Comparison of ENCODE assay signal across 8 mouse cellular contexts in the genomic region with DNA sequence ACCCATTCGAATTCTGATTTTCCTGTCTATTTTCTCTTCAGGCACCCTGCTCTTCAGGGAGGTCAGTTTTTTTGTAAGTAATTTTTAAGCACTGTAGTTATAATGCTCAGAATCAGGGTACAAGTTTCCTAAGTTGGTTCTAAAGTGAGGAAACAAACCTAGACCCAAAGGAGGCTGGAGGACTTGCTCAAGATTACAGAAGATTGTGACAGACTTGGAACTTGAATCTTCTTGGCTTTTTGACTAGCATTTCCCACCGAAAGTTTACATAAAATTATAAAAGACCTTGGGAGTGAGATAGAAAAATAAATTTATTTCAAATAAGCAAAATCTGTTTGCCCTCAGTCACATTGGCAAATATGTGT. TPM values are rescaled to one million over a fixed set of nuclear protein-coding genes. Genes with fewer than 3 reads are reported as not detected.
DNase-seq lines count a peak whose midpoint lies in the region; ATAC-seq and TF ChIP-seq lines count a peak whose summit lies in the region.

No protein-coding gene starts in this region.

- H3K9ac ChIP-seq in liver, embryonic 11.5 days (ENCODE audit: low read depth, low read length): peak overlapping the region; percentile 80
- H3K9ac ChIP-seq in neural tube, embryonic 15.5 days (replicated peaks): peak overlapping the region; percentile 84

- peaks cover 4% of the 10 kb centered on the region; the same call in 1 of the 2 replicates for H3K4me1 ChIP-seq in embryonic fibroblast, embryonic 13.5 days (ENCODE audit: control insufficient read depth, insufficient read depth, low read length)
- H3K4me1 ChIP-seq in liver, embryonic 11.5 days (replicated peaks; ENCODE audit: control insufficient read depth, insufficient read depth, low read length): peaks cover 16% of the 10 kb centered on the region
- H3K4me1 ChIP-seq in neural tube, embryonic 15.5 days: peaks cover 34% of the 10 kb centered on the region

- TF ChIP-seq CTCF in layer of hippocampus, adult 2 months (conservative IDR thresholded peaks at IDR 0.05): no peak
- TF ChIP-seq CTCF in embryonic fibroblast, embryonic 13.5 days (IDR thresholded peaks at IDR 0.05; ENCODE audit: borderline replicate concordance, insufficient read depth, low read length): no peak

- H3K27me3 ChIP-seq in liver, embryonic 11.5 days (replicated peaks; ENCODE audit: control insufficient read depth, insufficient read depth, low read length): no peaks in the 10 kb centered on the region
- no peaks in the 10 kb centered on the region for H3K27me3 ChIP-seq in neural tube, embryonic 15.5 days (replicated peaks)

- peak overlapping the region; percentile 73 for H3K4me2 ChIP-seq in liver, embryonic 11.5 days
- H3K4me2 ChIP-seq in neural tube, embryonic 15.5 days: peak overlapping the region; percentile 69

- TF ChIP-seq POLR2A in embryonic fibroblast, embryonic 13.5 days (IDR thresholded peaks at IDR 0.05; ENCODE audit: low read depth, low read length): no peak

- H3K36me3 ChIP-seq in liver, embryonic 11.5 days (ENCODE audit: control insufficient read depth, insufficient read depth, low read length): no peaks in the 10 kb centered on the region; the same call in none of the 2 replicates
- H3K36me3 ChIP-seq in neural tube, embryonic 15.5 days: peaks cover under 1% of the 10 kb centered on the region; the same call in 1 of the 2 replicates

- peak overlapping the region; percentile 88; the same call in 1 of the 2 replicates for H3K27ac ChIP-seq in layer of hippocampus, adult 2 months
- no peak overlapping the region for H3K27ac ChIP-seq in embryonic fibroblast, embryonic 13.5 days (ENCODE audit: insufficient read depth, low read length)
- H3K27ac ChIP-seq in liver, embryonic 11.5 days (ENCODE audit: low read depth, low read length): no peak overlapping the region
- H3K27ac ChIP-seq in neural tube, embryonic 15.5 days (replicated peaks): no peak overlapping the region; the same call in 1 of the 2 replicates

- H3K4me3 ChIP-seq in layer of hippocampus, adult 2 months: peak overlapping the region; percentile 69
- peak overlapping the region; percentile 92 for H3K4me3 ChIP-seq in embryonic fibroblast, embryonic 13.5 days (ENCODE audit: insufficient read depth, low read length)
- peak overlapping the region; percentile 76 for H3K4me3 ChIP-seq in liver, embryonic 11.5 days (ENCODE audit: low read depth, low read length)
- H3K4me3 ChIP-seq in neural tube, embryonic 15.5 days (replicated peaks): peak overlapping the region; percentile 94

- no peaks in the 10 kb centered on the region for H3K9me3 ChIP-seq in liver, embryonic 11.5 days (ENCODE audit: control insufficient read depth, low read length)
- no peaks in the 10 kb centered on the region for H3K9me3 ChIP-seq in neural tube, embryonic 15.5 days (replicated peaks)

- no peak for DNase-seq in layer of hippocampus, adult 2 months (ENCODE audit: low spot score in 2 of 2)
- DNase-seq in layer of hippocampus, adult 9-10 months (ENCODE audit: low spot score): no peak
- DNase-seq in liver, embryonic 11.5 days (ENCODE audit: low spot score): no peak
- DNase-seq in yolk sac, embryonic 10.5 days (ENCODE audit: low spot score): no peak
- no peak for DNase-seq in natural killer cell, adult 2 months (ENCODE audit: low spot score in 2 of 2)
- DNase-seq in right cerebral cortex, adult 18-20 months: no peak

- WGBS in liver, embryonic 11.5 days: 17% methylated on average over 2 of the region's 2 CpGs
- WGBS in neural tube, embryonic 15.5 days: 36% methylated on average over 2 of the region's 2 CpGs

- ATAC-seq in liver, embryonic 11.5 days (replicated peaks; ENCODE audit: low FRiP score): no peak
- no peak for ATAC-seq in neural tube, embryonic 15.5 days (ENCODE audit: low FRiP score)

RNA-seq across cellular contexts. Expression of gene Rpe, which starts 0.9 kb away (rescaled TPM):
- 10 to 100 TPM; 36.5 to 38.9 TPM for total RNA-seq in layer of hippocampus, adult 2 months (2021)
- polyA plus RNA-seq in embryonic fibroblast, embryonic 13.5 days (2011; ENCODE audit: insufficient read length, low read depth, missing spikeins): 58.3 and 62.8 TPM in 2 replicates
- 47.6 and 53.8 TPM in 2 replicates for polyA plus RNA-seq in liver, embryonic 11.5 days (2014; fragmentation: Nextera tagmentation; extraction: Ambion mirVana)
- 37.7 and 46.3 TPM in 2 replicates for polyA plus RNA-seq in neural tube, embryonic 15.5 days (2015; fragmentation: Nextera tagmentation; extraction: Ambion mirVana)
